Comparison of ENCODE assay signal across 8 mouse cellular contexts in the genomic region with DNA sequence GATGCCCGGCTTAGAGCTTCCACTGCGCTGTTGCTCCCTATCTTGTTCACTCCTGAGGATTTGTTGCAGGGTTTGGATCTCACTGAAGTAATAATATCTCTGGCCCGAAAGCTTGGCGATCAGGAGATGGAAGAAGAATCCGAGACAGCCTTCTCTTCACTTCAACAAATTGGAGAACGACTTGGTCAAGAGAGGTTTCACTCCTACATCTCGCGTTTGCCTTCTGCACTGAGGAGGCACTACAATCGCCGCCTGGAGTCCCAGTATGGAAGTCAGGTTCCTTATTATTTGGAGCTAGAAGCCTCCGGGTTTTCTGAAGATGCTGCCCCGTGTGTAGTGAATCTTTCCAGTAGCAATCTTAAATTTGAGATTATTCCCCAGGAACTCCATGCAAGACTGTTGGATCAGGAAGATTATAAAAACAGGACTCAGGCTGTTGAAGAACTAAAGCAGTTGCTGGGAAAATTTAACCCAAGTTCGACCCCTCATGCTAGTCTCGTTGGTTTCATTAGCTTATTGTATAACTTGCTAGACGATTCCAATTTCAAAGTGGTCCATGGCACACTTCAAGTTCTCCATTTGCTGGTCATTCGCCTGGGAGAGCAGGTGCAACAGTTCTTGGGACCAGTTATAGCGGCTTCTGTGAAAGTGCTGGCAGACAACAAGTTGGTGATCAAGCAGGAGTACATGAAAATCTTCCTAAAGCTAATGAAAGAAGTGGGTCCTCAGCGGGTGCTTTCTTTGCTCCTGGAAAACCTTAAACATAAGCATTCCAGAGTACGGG. TPM values are rescaled to one million over a fixed set of nuclear protein-coding genes. Genes with fewer than 3 reads are reported as not detected.
DNase-seq lines count a peak whose midpoint lies in the region; ATAC-seq and TF ChIP-seq lines count a peak whose summit lies in the region.

No protein-coding gene starts in this region.

- no peak for TF ChIP-seq POLR2A in brain, embryonic 14.5 days (IDR thresholded peaks at IDR 0.05; ENCODE audit: borderline replicate concordance, extremely low read depth, insufficient read depth, insufficient read length, poor library complexity, severe bottlenecking)
- no peak for TF ChIP-seq POLR2A in limb, embryonic 14.5 days (IDR thresholded peaks at IDR 0.05; ENCODE audit: borderline replicate concordance, extremely low read depth, insufficient read depth, insufficient read length)

- H3K9me3 ChIP-seq in heart, embryonic 12.5 days (replicated peaks): no peaks in the 10 kb centered on the region
- no peaks in the 10 kb centered on the region for H3K9me3 ChIP-seq in limb, embryonic 14.5 days (ENCODE audit: control insufficient read depth, low read length)

- H3K27ac ChIP-seq in heart, embryonic 12.5 days (ENCODE audit: poor library complexity, severe bottlenecking): peak overlapping the region; percentile 86
- no peak overlapping the region for H3K27ac ChIP-seq in limb, embryonic 14.5 days (replicated peaks; ENCODE audit: low read depth, low read length)

- no peaks in the 10 kb centered on the region for H3K36me3 ChIP-seq in heart, embryonic 12.5 days
- peaks cover 11% of the 10 kb centered on the region; the same call in 1 of the 2 replicates for H3K36me3 ChIP-seq in limb, embryonic 14.5 days (ENCODE audit: control insufficient read depth, insufficient read depth, low read length)

- no peak for TF ChIP-seq CTCF in brain, embryonic 14.5 days (IDR thresholded peaks at IDR 0.05; ENCODE audit: borderline replicate concordance, extremely low read depth, insufficient read depth, insufficient read length)

- no peak for ATAC-seq in heart, embryonic 12.5 days (ENCODE audit: insufficient number of reproducible peaks, low FRiP score)
- no peak for ATAC-seq in limb, embryonic 14.5 days (ENCODE audit: low FRiP score, low read depth)

- peak overlapping the region; percentile 97 for H3K4me2 ChIP-seq in heart, embryonic 12.5 days
- H3K4me2 ChIP-seq in limb, embryonic 14.5 days (replicated peaks; ENCODE audit: low read depth, low read length, severe bottlenecking): peak overlapping the region; percentile 88

- intact Hi-C loops in left cerebral cortex, postnatal 36 days (cut with DNase I): loop anchor here (5.0 kb wide), 1 partner anchor 50 kb away; the partner anchor contains the start of gene Gm527

- peak; percentile 6 for DNase-seq in ovary, postnatal 14 days (ENCODE audit: low spot score)
- DNase-seq in ovary, adult 18-20 months (ENCODE audit: low spot score): no peak
- peak; percentile 38 for DNase-seq in brain, embryonic 14.5 days (ENCODE audit: low read depth)
- peak; percentile 4 for DNase-seq in limb, embryonic 14.5 days (ENCODE audit: low spot score)
- peak; percentile 13 for DNase-seq in neural tube, embryonic 10.5 days (ENCODE audit: extremely low spot score, low spot score)
- no peak for DNase-seq in left cerebral cortex, postnatal 36 days (ENCODE audit: low spot score in 2 of 2)
- no peak for DNase-seq in right cerebral cortex, postnatal 14 days

- WGBS in heart, embryonic 12.5 days: 4% methylated on average over 19 of the region's 19 CpGs
- WGBS in limb, embryonic 14.5 days: 3% methylated on average over 19 of the region's 19 CpGs

- peak overlapping the region; percentile 89 for H3K9ac ChIP-seq in heart, embryonic 12.5 days
- peak overlapping the region; percentile 74 for H3K9ac ChIP-seq in limb, embryonic 14.5 days (ENCODE audit: low read depth, low read length, severe bottlenecking)

- H3K4me1 ChIP-seq in heart, embryonic 12.5 days (replicated peaks): peaks cover 33% of the 10 kb centered on the region
- peaks cover 22% of the 10 kb centered on the region for H3K4me1 ChIP-seq in limb, embryonic 14.5 days (ENCODE audit: control insufficient read depth, insufficient read depth, low read length)

- no peaks in the 10 kb centered on the region for H3K27me3 ChIP-seq in heart, embryonic 12.5 days (replicated peaks)
- no peaks in the 10 kb centered on the region for H3K27me3 ChIP-seq in limb, embryonic 14.5 days (ENCODE audit: control insufficient read depth, insufficient read depth, low read length)

- peak overlapping the region; percentile 89 for H3K4me3 ChIP-seq in heart, embryonic 12.5 days
- H3K4me3 ChIP-seq in limb, embryonic 14.5 days (replicated peaks; ENCODE audit: low read length): peak overlapping the region; percentile 62

RNA-seq across cellular contexts. Expression of gene Togaram1, which starts 1.2 kb away (rescaled TPM):
- 12.2 and 14.6 TPM in 2 replicates for polyA plus RNA-seq in brain, embryonic 14.5 days (2012; rRNA removed)
- polyA plus RNA-seq in heart, embryonic 12.5 days (2016; fragmentation: Nextera tagmentation; extraction: Ambion mirVana): 19.5 and 22.1 TPM in 2 replicates
- polyA plus RNA-seq in limb, embryonic 14.5 days (2012; rRNA removed): 15.4 and 16.8 TPM in 2 replicates
- 31.1 and 31.9 TPM in 2 replicates for polyA plus RNA-seq in limb, embryonic 14.5 days (2014; fragmentation: Nextera tagmentation; extraction: Ambion mirVana)
- total RNA-seq in left cerebral cortex, postnatal 36 days (2021): 10 to 100 TPM; 48.8 to 56.1 TPM

RNA-seq across cellular contexts. Expression of gene Klhl28, which starts 1.5 kb away (rescaled TPM):
- 12.6 and 14.6 TPM in 2 replicates for polyA plus RNA-seq in brain, embryonic 14.5 days (2012; rRNA removed)
- polyA plus RNA-seq in heart, embryonic 12.5 days (2016; fragmentation: Nextera tagmentation; extraction: Ambion mirVana): 11.3 and 11.4 TPM in 2 replicates
- polyA plus RNA-seq in limb, embryonic 14.5 days (2012; rRNA removed): 7.5 and 7.7 TPM in 2 replicates
- 16.6 and 19.5 TPM in 2 replicates for polyA plus RNA-seq in limb, embryonic 14.5 days (2014; fragmentation: Nextera tagmentation; extraction: Ambion mirVana)
- 10 to 100 TPM; 21.1 to 23.0 TPM for total RNA-seq in left cerebral cortex, postnatal 36 days (2021)

RNA-seq across cellular contexts. Expression of gene Gm527, which starts 49.1 kb away (rescaled TPM):
- polyA plus RNA-seq in brain, embryonic 14.5 days (2012; rRNA removed): 9.4 and 9.5 TPM in 2 replicates
- polyA plus RNA-seq in heart, embryonic 12.5 days (2016; fragmentation: Nextera tagmentation; extraction: Ambion mirVana): 2.2 and 2.6 TPM in 2 replicates
- polyA plus RNA-seq in limb, embryonic 14.5 days (2012; rRNA removed): 7.2 and 7.3 TPM in 2 replicates
- polyA plus RNA-seq in limb, embryonic 14.5 days (2014; fragmentation: Nextera tagmentation; extraction: Ambion mirVana): 5.5 and 5.9 TPM in 2 replicates
- 10 to 100 TPM; 13.7 to 16.5 TPM for total RNA-seq in left cerebral cortex, postnatal 36 days (2021)

Comparison
In these comparisons a context has a peak if more than half of its experiments do, and no peak if none do; other contexts are left out.
1. DNase-seq: peak in ovary, postnatal 14 days (single experiment), brain, embryonic 14.5 days (single experiment), limb, embryonic 14.5 days (single experiment) and neural tube, embryonic 10.5 days (single experiment); none in ovary, adult 18-20 months (single experiment), left cerebral cortex, postnatal 36 days (0 of 2) and right cerebral cortex, postnatal 14 days (single experiment).